Mouse (Mus musculus): ENCODE measurements around the gene Gm9857. TPM values are rescaled to one million over a fixed set of nuclear protein-coding genes. Genes with fewer than 3 reads are reported as not detected.

Gene Gm9857
- polyA plus RNA-seq, 1 experiment, result not detected

GRCm38 (mm10) chr3:108925677-108926076 is 14.6 kb downstream of the Gm9857 start:
- no peak for DNase-seq (ENCODE audit: low spot score)

- no peak for DNase-seq (ENCODE audit: low spot score)
Observed at GRCm38 (mm10) chr3:108921822-108922221, 18.4 kb downstream of the Gm9857 start.

DNA sequence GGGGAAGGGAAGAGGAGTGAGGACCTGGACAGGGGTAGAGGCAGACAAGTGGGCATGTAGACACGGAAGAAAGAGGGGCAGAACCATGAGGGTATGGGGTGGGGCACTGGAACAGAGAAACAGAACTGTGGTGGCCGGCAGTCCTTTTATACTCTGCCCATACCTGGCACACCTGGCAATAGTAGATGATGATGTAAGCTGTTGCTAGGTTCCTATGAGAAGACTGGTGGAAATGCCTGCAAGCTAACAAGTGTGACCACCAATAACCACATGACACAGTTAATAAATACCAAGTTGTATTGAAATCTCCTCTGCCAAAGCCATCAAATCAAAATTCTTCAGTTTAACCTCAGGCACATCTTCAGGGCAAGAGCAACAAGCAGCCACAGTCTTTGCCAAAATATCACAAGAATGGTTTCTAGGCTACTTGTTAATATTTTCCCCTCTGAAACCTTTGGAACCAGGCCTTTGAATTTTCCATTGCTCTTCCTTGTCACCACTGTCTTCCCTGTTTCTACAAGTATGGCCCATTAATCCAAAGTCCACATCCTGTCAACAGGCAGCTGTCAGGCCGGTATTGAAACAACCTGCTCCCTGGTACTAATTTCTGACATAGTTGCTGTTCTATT is 19.7 kb downstream of the Gm9857 start:
- no peak for DNase-seq (ENCODE audit: low spot score)

GRCm38 (mm10) chr3:108918852-108919251 is 21.4 kb downstream of the Gm9857 start:
- no peak for DNase-seq (ENCODE audit: low spot score)

GRCm38 (mm10) chr3:108917986-108918385 is 22.3 kb downstream of the Gm9857 start:
- no peak for DNase-seq (ENCODE audit: low spot score)

- no peak for DNase-seq (ENCODE audit: low spot score)
Observed at GRCm38 (mm10) chr3:108916857-108917256, 23.4 kb downstream of the Gm9857 start.

- no peak for DNase-seq (ENCODE audit: low spot score)
Observed at GRCm38 (mm10) chr3:108915999-108916398, 24.2 kb downstream of the Gm9857 start.

- peak; percentile 90 for DNase-seq (ENCODE audit: low spot score)
Observed at GRCm38 (mm10) chr3:108911548-108912413, 28.5 kb downstream of the Gm9857 start, which contains the start of gene Prpf38b. Gene Prpf38b, minus strand, starts transcription at chr3:108911727.

DNA sequence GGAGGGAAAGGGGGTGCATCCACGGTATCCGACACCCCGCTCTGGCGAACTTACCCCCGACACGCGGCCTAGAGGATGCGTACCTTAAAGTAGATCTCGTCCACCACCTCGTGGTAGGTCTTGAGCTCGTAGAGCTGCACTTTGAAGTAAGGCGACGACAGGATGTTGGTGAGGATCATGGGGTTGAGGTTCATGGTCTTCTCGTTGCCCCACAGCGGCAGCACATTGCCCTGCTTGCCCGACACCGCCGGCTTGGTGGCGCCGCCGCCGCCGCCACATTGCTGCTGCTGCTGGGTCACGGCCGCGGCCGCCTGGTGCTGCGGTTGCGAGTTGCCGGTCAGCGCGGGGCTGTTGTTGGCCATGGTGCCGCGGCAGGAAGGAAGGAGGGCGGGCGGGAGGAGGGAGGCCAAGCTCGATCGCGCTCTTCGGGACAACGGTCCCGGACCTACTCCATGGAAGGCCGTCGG is 29.1 kb downstream of the Gm9857 start:
- DNase-seq (ENCODE audit: low spot score), result peak; percentile 49

GRCm38 (mm10) chr3:108910303-108911080 is 29.8 kb downstream of the Gm9857 start:
- peak; percentile 25 for DNase-seq (ENCODE audit: low spot score)

DNA sequence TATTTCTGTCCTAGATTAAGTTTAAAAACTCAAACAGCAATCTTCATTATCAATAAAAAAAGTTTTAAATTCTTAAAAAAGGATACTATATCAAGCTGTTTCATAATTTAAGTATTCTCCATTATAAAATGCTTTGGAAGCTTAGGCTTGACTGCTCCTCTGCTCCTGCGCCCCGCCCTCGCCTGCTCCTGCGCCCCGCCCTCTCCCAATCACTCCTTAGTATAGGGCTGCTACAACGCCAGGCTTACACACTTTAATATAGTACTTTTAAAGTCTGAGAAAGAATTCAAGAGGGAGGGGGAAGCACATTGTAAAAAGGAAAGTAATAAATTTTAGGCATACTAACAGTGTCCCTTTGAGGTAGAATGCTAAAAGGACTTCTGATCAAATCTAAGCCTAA is 37.3 kb downstream of the Gm9857 start:
- no peak for DNase-seq (ENCODE audit: low spot score)

DNA sequence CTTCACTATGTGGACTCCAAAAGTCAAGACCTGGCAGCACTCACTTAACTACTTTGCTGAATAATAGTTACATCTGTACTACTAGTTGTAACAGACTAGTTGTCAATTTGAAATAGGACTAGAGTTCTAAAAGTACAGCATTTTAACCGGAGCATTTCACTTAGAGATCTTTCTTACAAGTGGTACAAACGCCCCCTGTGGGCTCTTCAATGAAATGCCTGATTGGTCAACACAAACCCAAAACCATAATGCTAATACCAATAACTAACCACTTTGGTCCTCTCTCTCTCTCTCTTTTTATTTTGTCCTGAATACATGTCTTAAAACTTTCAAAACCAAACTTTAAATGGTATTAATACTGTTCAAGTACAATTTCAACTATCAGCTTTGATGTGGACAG is 38.2 kb downstream of the Gm9857 start:
- DNase-seq (ENCODE audit: low spot score), result no peak

- DNase-seq (ENCODE audit: low spot score), result no peak
Observed at GRCm38 (mm10) chr3:108900681-108901080, 39.6 kb downstream of the Gm9857 start.

GRCm38 (mm10) chr3:108900147-108900546 is 40.1 kb downstream of the Gm9857 start:
- no peak for DNase-seq (ENCODE audit: low spot score)

- DNase-seq (ENCODE audit: low spot score), result no peak
Observed at GRCm38 (mm10) chr3:108898640-108899039, 41.6 kb downstream of the Gm9857 start.

GRCm38 (mm10) chr3:108892914-108893313 is 47.3 kb downstream of the Gm9857 start:
- no peak for DNase-seq (ENCODE audit: low spot score)

DNA sequence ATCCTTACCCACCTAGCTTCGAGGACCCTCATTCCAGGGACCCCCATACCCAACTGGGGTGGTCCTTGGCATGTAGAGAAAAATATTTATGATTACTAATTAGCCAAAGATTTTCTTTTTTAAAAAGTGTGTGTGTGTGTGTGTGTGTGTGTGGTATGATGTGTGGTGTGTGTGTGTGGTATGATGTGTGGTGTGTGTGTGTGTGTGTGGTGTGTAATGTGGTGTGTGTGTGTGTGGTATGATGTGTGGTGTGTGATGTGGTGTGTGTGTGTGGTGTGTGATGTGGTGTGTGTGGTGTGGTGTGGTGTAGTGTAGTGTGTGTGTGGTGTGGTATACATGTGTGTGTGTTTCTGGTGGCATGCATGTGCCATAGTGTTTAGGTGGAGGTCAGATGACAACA is 48.2 kb downstream of the Gm9857 start:
- no peak for DNase-seq (ENCODE audit: low spot score)

Other genes with a start within 250 kb of the Gm9857 start
- gene Gpsm2, start 218.1 kb downstream of the Gm9857 start, polyA plus RNA-seq (2012; rRNA removed), result 26.2 and 26.8 TPM in 2 replicates
- gene Aknad1, start 200.8 kb downstream of the Gm9857 start, polyA plus RNA-seq (2012; rRNA removed), result 2.6 and 2.9 TPM in 2 replicates
- gene Stxbp3, start 99.9 kb downstream of the Gm9857 start, polyA plus RNA-seq (2012; rRNA removed), result 43.3 and 49.4 TPM in 2 replicates
- gene Fndc7, start 50.4 kb downstream of the Gm9857 start, polyA plus RNA-seq (2012; rRNA removed), result 0.24 and 0.29 TPM in 2 replicates
- 77.1 and 80.1 TPM in 2 replicates for gene Prpf38b, start 28.7 kb downstream of the Gm9857 start, polyA plus RNA-seq (2012; rRNA removed)
- 0.08 and 0.10 TPM in 2 replicates for gene Henmt1, start 572 bp downstream of the Gm9857 start, polyA plus RNA-seq (2012; rRNA removed)
- 16.0 and 23.9 TPM in 2 replicates for gene Fam102b, start 87.2 kb upstream of the Gm9857 start, polyA plus RNA-seq (2012; rRNA removed)
- not detected in 2 replicates for gene Slc25a54, start 140.0 kb upstream of the Gm9857 start, polyA plus RNA-seq (2012; rRNA removed)
- gene Slc25a24, start 182.7 kb upstream of the Gm9857 start, polyA plus RNA-seq (2012; rRNA removed), result 43.0 and 43.2 TPM in 2 replicates